Mouse (Mus musculus): ENCODE measurements around the gene Cript. TPM values are rescaled to one million over a fixed set of nuclear protein-coding genes. Genes with fewer than 3 reads are reported as not detected.

The Cript gene
- 6.1 and 23.7 TPM in 2 replicates for polyA plus RNA-seq (2012; rRNA removed; ENCODE audit: low replicate concordance)

DNA sequence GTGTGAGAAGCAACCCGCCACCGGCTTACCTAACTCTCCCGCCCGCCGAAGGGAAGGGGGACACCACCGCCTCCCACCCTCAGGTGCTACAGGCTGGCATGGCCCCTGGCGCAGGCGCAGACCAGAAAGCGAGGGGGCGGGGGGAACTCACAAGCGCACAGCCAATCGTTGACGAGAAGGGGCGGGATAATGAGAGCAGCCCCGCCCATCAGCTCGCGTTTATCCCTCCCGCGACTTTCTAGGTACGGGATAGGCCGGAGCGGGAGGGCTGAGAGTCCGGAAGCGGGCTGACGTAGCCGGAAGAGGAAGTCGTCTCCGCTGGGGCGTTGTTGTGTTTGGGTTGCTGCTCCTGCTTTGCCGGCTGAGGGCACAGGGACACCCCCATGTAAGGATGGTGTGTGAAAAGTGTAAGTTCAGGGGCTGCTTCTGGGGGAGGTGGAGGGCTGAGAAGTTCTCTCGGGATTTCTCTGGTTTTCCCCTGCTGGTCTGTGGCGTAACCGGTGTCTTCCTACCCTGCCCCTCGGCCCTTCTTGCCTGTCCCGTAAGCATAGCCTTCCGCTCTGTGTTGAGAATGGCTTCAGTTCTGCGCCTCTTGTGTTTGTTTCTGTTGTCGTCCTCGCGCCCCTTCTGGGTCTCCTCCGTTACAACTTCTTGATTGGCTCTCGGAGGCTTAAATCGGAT lies at the start of gene Cript, which contains the start of gene Pigf:
Cript (plus strand) TSS at position 282 of the 681 bp plus-strand sequence.
Pigf (minus strand) TSS at position 138 of the 681 bp plus-strand sequence.

Other genes with a start within 250 kb of the Cript start
- not detected in 2 replicates for gene Tmem247, start 108.2 kb upstream of the Cript start, polyA plus RNA-seq (2012; rRNA removed; ENCODE audit: low replicate concordance)
- not detected in 2 replicates for gene Atp6v1e2, start 77.7 kb upstream of the Cript start, polyA plus RNA-seq (2012; rRNA removed; ENCODE audit: low replicate concordance)
- gene Rhoq, start 62.5 kb upstream of the Cript start, polyA plus RNA-seq (2012; rRNA removed; ENCODE audit: low replicate concordance), result 51.2 and 95.2 TPM in 2 replicates
- gene Pigf, start 144 bp upstream of the Cript start, polyA plus RNA-seq (2012; rRNA removed; ENCODE audit: low replicate concordance), result 2.0 and 4.3 TPM in 2 replicates
- gene Socs5, start 82.1 kb downstream of the Cript start, polyA plus RNA-seq (2012; rRNA removed; ENCODE audit: low replicate concordance), result 11.6 and 12.2 TPM in 2 replicates
- 67.4 and 107 TPM in 2 replicates for gene Mcfd2, start 240.4 kb downstream of the Cript start, polyA plus RNA-seq (2012; rRNA removed; ENCODE audit: low replicate concordance)